Mouse (Mus musculus): Measurements from ENCODE around the gene Dand5.
"Not testable (repeated sequence)": the region's sequence is repeated elsewhere in the genome, so short reads cannot be mapped to it uniquely, and the experiment has no call there.

Gene Dand5

GRCm38 (mm10) chr8:84834002-84834865, 11.6 kb upstream of the Dand5 start:
- no peak for DNase-seq

GRCm38 (mm10) chr8:84832759-84833742, 10.4 kb upstream of the Dand5 start:
- DNase-seq: no peak

GRCm38 (mm10) chr8:84832034-84832717, 9.6 kb upstream of the Dand5 start:
- peak; percentile 71 to 87 for DNase-seq

GRCm38 (mm10) chr8:84831490-84831889, 8.9 kb upstream of the Dand5 start, which contains the start of gene Gadd45gip1:
TSS of gene Gadd45gip1 (plus strand) at chr8:84831522.
- DNase-seq: peak; percentile 40 to 61

GRCm38 (mm10) chr8:84826518-84826917, 3.9 kb upstream of the Dand5 start:
- not testable (repeated sequence) for DNase-seq

- peak; percentile 41 to 51 for DNase-seq
Observed at GRCm38 (mm10) chr8:84825636-84826035, 3.0 kb upstream of the Dand5 start.

GRCm38 (mm10) chr8:84823653-84824052, 1.0 kb upstream of the Dand5 start:
- DNase-seq: peak; percentile 36 to 63

GRCm38 (mm10) chr8:84816117-84816516, 6.5 kb downstream of the Dand5 start:
- DNase-seq: no peak

GRCm38 (mm10) chr8:84815547-84815946, 7.1 kb downstream of the Dand5 start:
- DNase-seq: peak; percentile 82 to 97

GRCm38 (mm10) chr8:84814555-84815441, 7.8 kb downstream of the Dand5 start:
- DNase-seq: no peak

- DNase-seq: no peak
Observed at GRCm38 (mm10) chr8:84814240-84814554, 8.4 kb downstream of the Dand5 start.

- DNase-seq: no peak
Observed at GRCm38 (mm10) chr8:84813830-84814229, 8.8 kb downstream of the Dand5 start.

- peak; percentile 57 to 82 for DNase-seq
Observed at GRCm38 (mm10) chr8:84813059-84813458, 9.6 kb downstream of the Dand5 start.

- DNase-seq: no peak
Observed at GRCm38 (mm10) chr8:84811303-84811702, 11.3 kb downstream of the Dand5 start.

- DNase-seq: peak; percentile 67 to 84
Observed at GRCm38 (mm10) chr8:84810896-84811295, 11.7 kb downstream of the Dand5 start.

- no peak for DNase-seq
Observed at GRCm38 (mm10) chr8:84809941-84810280, 12.7 kb downstream of the Dand5 start.

GRCm38 (mm10) chr8:84809109-84809940, 13.3 kb downstream of the Dand5 start:
- DNase-seq: no peak

GRCm38 (mm10) chr8:84806031-84806430, 16.6 kb downstream of the Dand5 start:
- no peak for DNase-seq

- peak; percentile 19 to 53 for DNase-seq
Observed at GRCm38 (mm10) chr8:84799999-84800831, 22.4 kb downstream of the Dand5 start, which contains the start of gene Nfix. TSS of gene Nfix (minus strand) at chr8:84800344.

Data from spleen, adult 18-20 months (tissue).